Mouse (Mus musculus): ENCODE results near the gene Slc16a3.

DNA sequence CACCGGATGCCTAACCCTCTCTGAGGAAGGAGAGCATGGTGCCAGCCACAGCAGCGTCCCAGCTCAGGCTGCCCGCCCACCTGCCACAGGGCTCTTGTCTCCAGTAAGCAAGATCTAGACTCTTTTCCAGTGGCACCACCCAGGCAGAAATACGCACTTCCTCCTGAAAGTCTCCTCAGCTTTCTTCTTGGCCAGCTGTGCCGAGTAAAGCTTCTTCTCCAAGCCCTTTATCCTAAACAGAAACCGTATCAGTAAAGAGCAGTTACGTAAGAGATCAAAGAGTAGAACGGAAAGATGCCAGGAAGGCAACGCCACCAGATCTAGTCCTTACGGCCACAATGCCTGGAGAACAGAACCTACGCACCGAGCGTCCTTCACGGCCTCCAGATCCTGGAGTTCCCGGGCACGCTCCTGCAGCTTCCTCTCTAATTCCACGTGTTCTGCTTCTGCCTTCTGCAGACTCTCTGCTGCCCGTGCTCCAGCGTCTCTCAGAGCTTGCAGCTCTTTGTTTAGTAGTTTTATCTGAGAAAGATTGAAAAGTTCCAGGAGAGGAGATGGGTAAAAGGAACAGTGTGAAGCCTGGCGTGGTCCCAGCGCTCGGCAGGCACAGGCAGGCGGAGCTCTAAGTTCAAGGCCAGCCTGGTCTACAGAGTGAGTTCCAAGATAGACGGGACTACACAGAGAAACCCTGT is 45.0 kb upstream of the Slc16a3 start:
- TF ChIP-seq POLR2A (IDR thresholded peaks at IDR 0.05; ENCODE audit: low read depth, low read length) (no peak), CTCF (conservative IDR thresholded peaks at IDR 0.05; ENCODE audit: insufficient read depth, insufficient read length, low read depth, low read length) (no peak)
